Mouse (Mus musculus): ENCODE measurements at regions not wholly inside any gene's neighbourhood (a gene's known extent, or its start where the extent isn't known, plus 50 kb on each side); places are given as distances from the start of the nearest gene placed in this dataset.
A peak's percentile ranks its signal among the peaks of the same experiment; 100 is the strongest.

DNA sequence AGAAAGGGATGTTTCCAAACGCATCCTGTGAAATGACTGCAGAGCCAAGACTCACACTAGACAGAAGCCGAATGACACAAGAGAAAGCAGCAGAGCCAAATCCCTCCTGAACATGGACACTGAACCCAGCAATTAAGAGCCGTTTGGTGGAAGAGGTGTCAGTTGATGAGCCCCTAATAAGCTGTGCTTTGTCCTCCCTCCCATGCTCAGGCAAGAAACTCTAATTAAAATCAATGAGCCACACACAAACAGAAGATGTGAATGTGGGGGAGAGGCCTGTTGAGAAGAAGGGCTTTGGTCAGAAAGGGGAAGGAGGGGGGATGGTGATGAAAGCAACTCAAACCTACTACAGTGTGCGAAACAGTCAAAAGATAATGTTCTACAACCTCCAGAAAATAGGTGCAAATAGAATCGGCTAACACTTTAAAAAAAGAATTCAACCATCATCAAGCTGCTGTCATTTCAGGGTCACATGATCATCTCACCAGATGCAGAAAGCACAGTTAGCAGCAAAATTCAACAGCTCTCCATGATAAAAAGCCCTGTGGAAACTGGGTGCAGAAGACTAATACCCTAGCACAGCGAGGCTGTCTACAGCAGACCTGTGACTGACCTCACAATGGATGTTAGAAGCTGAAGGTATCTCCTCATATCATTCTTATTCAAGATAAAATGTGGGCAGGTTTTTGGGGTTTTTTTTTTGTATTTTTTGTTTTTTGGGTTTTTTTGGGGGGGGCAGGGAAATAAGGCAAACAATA lies 153.2 kb upstream of the Gm15217 start:
- DNase-seq: peak; percentile 8

DNA sequence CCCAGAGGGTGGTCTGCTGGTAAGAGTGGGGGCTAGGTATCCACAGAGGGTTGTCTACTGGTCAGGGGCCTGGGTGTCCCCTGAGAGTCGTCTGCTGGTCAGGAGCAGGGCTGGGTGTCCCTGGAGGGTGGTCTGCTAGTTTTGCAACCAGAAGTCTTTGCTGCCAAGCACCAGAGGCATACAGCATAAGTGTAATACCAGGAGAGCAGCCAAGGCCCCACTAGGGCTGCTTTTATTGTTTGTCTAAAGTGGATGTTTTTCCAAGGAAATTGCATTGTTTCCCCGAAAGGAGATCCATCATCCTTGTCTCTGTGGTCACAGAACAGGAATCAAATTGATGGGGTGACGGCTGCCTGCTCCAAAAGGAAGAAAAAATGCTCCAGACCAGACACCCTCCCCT lies 145.2 kb upstream of the Gm15217 start:
- no peak for DNase-seq

DNA sequence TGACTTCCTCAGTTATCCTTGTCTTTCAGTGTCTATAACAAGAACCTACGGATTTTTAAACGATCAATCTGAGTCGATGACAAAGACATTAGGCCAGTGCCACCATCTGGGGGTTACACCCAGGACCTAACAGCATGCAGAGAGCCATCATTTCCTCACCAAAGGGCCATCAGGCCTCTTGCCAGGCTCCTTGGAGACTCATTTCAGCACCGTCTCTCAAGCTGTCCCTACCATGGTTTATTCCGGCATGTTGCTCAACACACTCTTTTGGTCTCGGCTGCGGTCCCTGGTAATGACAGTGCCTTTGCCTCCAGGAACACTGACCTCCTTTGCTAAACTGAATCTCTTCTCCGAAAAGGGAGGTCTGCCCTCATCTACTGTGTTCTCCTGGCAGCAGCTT lies 144.4 kb upstream of the Gm15217 start:
- no peak for DNase-seq

DNA sequence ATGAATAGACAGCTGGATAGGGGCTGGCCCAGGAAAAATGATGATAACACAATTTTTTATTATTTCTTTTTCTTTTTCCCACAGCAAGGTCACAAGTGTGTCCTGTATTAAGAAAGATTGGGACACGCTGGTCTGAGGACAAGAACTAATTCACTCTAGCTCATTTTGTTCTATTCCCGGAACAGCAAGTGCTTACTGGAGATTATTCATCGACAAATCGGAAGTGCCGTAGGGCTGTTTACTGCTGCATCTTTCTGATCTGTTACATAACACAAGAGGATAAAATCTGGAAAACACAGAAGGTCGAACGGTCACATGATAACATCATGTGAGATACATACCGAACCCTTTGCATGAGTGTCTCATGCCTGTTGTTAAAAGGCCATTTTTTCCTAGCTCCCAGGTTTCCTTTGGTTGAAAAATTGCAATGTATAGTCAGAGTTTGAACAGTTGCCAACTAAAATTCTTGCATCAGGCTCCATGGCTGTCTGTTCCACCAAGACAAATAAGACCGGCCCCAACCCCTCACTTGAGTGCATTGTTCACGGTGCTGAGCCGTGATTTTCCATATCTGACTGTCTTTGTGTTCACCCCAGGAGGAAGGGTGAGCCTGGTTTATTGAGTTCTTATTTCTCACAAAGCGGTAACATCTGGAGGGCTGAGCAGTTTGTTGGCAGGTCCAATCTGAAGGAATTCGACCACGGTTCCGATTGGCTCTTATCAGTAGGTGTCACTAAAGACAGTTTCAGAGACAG lies 139.0 kb upstream of the Gm15217 start:
- DNase-seq: no peak

DNA sequence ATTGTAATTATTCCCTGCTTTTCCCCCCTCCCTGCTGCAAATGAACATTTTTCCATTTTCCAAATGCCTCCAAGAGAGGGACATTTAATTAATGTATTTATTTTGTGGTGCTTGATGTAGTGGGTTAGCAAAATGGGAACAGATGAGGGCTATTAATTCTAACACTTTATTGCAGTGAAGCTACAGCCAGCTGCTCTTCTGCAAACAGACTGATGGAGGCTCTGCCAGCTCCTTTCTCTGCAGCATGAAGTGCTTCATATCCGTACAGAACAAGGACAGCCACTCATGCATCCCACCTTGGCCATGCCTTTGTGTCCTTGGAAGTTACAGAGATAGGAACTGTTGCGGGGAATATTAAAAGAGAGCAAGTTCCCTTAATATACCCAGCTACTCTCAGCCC lies 138.3 kb upstream of the Gm15217 start:
- DNase-seq: no peak

DNA sequence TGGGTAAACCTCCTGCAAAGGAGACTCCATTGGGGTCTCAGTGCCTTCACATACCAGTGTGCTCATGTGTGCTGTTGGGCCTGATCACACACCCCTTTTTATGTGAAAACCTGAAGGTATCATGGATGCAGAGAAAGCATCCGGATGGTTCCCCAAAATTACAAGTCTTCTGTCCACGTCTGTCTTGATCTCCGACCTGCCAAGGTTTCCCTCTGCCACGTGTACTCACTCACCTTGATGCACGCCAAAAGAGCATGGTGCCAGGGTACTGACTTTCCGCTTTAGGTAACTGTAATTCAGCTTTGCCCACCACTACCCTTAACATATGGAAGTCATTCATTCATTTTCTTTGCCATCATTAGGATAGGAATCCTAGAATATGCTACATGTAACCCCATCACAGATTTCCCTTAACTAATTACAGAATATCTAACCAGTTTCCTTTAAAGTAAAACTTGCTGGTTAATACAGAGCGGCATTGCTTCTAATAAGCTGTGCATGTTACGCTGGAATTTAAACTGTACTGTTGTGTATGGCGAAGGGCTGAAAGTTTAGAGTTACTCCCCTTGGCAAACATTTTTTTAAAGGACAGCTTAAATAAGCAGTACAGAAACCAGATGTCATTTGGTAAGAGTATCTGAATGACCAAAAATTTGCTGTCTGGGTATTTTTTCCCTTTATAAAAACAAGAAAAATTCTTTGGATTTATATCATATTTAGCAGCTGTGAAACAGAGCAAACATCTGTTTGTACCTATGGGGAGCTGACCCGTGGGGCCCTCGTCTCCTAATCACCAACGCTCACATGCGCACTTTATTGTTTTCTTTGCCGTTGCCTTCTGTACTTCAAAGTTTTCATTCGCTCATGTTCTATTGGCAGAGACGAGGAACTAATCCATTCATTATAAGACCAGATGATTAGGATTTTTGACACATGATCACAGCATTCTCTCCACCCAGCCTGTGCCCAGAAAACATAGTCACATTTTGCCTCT lies 131.4 kb upstream of the Gm15217 start:
- DNase-seq: peak; percentile 21

DNA sequence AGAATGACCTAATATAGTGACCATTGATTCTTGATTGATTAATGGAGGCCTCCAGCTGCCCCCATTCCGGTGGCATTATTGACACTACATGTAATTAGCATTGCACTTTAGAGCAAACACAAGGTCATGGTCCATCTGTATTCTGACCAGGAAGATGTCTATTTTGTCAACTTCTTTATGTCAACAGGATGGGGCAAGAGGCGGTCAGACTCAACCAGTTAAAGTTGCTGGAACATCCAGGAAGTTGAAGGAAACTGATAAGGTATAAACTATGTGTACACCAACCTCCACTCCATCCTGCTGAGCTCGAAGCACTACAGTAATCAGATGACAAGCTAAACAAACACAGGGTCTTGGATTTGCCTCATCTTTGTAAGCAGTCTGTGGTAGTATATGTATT lies 130.1 kb upstream of the Gm15217 start:
- DNase-seq: no peak

DNA sequence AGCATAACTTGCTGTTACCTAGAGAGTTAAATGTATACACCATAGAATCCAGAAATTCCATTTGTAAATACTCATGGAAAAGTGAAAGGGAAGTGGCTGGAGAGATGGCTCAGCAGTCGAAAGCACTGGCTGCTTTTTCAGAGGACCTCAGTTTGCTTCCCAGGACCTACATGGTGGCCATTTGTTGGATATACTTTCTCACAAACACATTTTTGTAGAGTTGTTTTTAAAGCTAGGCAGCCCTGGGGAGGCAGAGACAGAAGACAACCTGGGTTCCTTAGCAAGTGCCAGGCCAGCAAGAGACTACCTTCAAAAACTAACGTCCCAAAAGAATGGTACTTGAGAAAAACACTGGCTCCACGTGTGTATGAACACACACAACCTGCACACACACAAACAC lies 124.0 kb upstream of the Gm15217 start:
- DNase-seq: no peak

DNA sequence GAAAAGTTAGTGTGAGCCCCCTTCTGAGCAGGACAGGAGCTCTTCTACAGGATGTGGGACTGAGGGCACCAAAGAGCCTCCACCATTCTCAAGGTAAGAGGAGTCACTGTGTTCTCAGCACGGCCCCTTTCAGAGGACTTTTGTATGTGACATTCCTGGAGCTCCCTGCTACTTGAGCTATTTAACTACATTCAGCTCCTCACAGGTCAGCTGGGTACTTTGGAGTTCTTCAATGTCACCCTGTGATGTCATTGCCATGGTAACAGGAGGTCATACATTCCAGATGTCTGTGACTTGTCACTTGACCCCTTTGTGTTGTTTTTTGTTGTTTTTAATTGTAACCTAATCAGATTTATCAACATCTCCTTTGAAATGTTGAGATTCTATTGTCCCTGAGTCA lies 122.9 kb upstream of the Gm15217 start:
- DNase-seq: peak; percentile 60

DNA sequence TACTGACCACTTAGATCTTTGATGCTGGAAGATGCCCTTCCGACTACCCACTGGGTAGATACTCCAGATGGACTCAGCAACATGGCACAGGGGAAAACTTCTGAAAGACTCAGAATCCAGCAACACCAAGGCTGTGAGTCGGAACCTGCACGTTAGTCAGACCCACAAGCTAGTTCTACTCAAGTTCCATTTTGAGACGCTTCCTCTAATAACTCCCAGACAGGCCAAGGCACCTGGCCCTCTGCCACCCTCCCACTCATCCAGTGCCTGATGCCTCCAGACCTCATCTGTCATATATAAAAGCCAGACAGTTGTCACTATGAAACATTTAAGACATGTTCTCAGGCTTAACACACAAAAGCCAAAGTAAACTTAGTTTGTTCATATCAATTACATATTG lies 121.9 kb upstream of the Gm15217 start:
- no peak for DNase-seq

DNA sequence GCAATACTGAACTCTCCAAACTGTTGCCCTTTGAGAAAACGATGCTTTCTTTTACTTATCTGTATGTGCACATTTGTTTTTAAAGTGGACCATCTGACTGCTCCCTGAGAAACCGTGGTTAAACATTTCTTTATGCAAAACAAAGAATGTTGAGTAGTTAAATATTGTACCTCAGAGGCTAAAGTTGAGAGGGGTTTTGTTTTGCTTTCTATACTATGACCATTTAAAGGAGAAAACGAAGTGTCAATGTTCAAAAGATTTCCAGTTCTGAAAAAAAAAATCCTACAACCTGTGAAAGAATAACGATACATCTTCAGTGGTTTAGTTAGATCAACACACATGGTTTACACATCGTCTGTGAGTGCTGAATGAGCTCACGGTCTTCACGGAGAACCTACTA lies 120.7 kb upstream of the Gm15217 start:
- DNase-seq: no peak

DNA sequence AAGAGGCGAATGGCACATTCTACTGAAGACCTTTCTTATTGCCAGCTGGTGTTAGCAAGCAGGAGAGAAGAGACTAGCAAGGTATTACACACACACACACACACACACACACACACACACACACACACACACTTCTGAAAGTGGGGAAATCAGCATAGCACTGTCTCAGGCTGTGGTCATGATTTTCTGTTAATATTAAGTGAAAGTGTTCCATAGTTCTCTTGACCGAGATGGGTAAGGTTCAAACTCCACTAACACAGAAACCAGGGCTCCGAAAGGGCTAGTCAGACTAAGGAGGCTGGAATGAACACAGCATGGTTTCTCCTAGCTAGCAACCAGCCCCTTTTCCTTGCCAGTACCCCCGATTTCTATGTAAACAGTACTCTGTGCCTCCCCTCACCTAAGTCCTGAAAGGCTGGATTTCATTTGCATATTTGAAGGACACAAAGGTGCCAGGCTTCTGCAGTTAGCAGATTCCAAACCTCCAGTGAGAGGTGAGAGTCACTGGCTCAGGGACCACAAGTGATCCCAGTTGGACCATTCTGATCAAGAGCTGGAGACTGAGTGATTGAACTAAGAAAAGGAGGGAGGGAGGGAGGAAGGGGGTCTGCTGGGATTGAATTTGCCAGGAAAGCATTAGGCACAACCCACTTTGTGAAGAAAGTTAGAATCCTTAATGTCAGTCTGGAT lies 118.8 kb upstream of the Gm15217 start:
- DNase-seq: no peak

DNA sequence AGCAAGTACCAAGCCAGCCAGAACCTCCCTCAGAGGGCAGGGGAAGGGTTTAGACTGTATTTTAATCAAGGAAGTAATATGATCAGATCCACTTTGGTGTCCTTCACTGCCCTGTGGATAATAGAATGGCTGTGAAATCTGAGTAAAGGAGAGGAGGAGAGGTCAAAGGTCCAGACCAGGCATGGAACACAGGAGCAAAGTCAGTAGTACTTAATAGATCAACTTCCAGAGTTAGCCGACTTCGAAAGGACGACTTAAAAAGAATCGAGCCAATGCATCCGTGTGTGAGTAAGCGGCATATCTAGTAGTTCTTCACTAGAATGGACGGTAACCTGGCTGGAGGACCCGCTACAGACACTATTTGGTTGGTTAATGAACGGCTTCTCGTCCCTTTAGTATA lies 103.8 kb upstream of the Gm15217 start:
- DNase-seq: no peak

DNA sequence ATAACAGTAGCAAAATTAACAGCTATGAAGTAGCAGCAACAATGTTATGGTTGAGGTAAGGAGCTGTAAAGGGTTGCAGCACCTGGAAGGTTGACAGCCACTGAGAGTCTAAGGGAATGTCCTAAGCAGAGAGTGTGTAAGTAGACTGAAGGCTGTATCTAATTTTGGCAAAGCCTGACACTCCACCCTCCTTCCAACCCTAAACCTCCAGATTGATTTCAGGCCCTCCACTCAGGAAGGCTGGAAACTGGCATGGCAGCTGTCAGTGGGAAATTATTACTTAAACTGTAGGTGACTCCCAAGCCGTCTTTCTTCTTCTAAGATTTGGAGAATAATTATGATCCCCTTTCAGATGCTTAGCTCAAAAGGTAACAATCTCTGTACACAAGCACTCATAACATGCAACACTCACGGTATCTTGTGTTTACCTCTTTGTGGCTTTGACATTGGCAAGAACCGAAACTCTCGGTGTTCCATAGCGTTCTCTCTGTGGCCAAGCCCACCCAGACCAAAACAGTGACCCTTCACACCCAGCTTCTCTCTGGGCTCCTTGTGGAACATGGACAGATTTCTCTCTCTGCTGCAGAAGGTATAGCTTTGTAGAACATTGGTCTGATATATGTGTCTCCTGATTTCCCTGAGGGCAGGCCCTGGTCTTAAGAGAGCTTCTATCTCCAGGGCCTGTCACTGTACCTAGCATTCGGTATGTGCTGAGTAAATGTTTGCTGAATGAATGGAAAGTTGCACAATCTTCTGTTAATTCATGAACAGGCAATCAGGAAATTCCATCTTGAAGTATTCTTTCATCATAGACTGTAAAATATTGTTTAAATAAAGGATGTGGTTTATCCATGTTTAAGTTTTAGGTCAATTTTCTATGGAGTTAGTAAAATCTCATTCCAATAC lies 102.0 kb upstream of the Gm15217 start:
- no peak for DNase-seq

DNA sequence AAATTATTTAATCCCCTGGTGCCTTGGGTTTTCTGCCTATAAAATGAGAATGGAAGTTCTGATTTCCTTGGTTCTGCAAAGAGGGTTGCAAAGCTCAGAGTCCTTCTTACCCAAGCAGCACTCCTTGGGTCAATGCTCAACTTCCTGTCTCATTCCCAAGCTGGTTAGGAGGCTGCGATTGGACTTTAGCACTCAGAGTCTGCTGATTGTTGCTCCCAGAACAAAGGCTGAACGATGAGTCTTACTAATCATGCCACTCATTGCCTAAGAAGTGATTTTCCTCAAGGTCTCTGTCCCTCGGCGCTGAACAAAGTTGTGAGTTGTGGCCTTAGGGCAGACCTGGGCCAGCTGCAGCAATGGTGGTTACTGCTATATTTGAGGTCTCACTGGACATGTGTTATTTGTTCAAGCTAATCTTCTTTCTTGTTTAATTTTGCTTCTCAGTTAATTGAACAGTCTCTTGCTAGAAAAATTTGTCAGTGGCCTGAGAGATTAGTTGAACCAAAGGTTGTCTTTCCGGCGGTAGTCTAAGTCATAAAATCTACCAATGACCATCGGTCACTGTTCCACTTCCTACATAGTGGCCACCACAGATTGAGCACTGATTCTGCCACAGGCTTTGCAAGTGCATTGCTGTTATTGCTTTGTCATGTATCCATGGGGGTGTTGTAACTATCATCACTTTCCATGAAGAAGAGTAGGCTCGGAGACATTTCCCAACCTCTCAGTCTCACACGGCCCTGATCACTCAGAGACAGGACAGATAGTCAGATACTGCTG lies 101.2 kb upstream of the Gm15217 start:
- no peak for DNase-seq

DNA sequence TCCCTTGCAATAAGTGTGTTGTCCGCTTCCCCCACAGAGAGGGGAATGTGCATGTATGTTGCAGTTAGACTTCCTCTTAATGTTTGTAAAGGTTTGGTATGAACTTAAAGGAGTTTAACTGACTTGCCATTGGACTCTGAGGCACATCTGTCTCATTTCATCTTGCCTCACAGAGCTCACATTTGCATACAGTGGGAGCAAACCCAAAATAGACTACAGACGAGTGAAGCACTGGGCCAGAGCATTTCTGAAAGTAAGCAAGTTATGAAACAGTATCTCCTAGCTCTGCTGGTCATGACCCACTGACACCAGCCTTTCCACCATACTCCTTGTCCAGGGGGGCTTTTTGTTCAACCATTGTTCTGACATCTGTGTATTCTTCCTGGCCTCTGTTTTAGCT lies 86.8 kb upstream of the Gm15217 start:
- no peak for DNase-seq

DNA sequence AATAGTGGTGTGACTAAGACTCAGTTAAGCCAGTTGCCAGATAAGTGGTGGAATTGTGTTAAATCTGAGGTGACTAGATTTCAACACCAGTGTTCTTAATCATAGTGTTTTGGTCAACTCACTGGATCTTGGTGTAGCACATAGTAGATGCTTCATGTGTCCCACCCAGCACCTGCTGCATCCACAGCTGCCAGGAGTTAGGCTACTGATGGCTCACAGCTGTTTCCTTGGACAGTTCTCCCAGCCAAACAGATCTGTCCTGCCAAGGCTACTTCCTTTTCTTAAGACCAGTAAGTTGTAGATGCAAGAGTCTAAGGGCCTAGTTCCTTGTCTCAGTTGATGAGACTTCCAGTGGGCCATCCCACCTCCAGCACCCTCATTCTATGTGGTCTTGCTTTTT lies 82.9 kb upstream of the Gm15217 start:
- no peak for DNase-seq

DNA sequence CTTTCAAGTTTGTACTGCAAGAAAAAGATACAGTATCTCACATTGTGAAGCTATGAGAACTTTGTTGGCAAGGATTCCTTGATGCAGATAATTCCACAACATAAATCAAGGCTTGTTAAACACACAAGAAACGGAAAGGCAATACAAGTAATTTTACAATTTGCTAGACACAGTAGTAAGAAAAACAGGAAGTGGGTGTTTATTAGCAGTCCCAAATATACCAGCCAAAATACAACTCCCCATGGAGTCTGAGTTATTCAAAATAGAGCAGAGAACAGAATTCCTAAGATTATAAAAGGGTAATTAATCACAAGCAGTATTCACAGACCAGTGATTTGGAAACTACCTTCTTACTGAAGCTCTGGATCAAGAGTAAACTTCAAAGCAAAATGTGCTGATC lies 78.7 kb upstream of the Gm15217 start:
- no peak for DNase-seq

DNA sequence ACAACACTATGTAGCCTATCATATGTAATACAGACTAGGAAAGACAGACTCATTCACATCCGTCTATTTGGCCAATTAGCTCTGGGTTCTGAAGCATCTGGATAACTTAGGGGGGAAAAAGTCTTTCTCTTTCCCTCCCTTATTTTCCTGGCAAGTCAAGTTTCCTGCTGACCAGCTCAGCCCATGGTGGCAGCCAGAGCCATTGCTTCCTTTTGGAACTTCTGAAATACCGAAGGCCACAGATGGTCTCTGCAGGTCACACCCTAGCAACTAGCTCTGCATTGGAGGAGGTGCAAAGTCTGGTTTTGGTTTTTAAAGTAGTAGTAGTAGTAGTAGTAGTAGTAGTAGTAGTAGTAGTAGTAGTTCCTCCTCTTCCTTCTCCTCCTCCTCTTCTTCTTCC lies 76.6 kb upstream of the Gm15217 start:
- DNase-seq: no peak

DNA sequence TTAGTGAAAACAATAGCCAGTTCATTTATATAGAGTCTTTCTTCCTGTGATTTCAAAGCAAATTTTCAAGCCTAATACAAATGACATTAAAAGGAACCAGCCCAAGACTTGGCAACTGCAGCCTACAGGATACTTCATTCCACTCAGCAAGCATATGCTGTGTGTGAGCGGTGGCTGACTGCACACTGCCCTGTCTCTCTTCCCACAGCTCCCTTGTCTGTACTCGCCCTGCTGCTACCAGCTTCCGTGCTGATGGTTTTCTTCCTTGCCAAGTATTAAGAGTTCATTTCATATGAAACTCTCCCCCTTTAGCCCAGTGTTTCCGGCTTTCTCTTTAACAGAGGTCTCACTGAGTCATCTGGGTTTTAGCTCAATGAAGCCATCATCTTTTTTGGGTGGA lies 73.9 kb upstream of the Gm15217 start:
- DNase-seq: no peak

DNA sequence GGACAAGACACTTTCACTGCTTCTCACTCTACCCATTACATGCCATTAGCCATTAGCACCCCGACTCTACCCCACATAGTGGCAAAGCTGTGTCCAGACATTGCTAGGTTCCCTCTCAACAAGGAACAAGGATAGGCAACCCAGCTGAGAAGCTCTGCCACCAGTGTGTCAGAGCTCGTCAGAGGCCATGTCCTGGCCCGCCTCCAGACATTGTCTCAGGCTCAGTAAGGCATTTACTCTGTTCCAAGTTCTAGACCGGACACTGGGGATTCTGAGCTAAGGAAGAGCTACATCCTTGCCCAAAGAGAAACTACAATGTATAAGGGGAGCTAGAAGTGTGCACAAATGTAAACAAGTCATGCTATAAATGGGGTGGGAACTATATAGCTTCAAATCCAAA lies 66.2 kb upstream of the Gm15217 start:
- no peak for DNase-seq
